Mouse (Mus musculus) MEL (cell line): Measurements from ENCODE around the gene Mfsd14b.
A peak's percentile ranks its signal among the peaks of the same experiment; 100 is the strongest.

Experiments
- CTCF ChIP-seq, 3 experiments: IDR thresholded peaks in 2 of 3; conservative IDR thresholded peaks in 1 of 3; 2 replicates each; pipeline ENCODE4 v1.5.1; 2011 to 2012; ENCODE audit warnings: low read length in 3 of 3, low read depth in 2 of 3, mild to moderate bottlenecking in 2 of 3, improper control_type of control experiment in 1 of 3, inconsistent platforms in 1 of 3, mixed read lengths in 1 of 3, moderate library complexity in 1 of 3; ENCODE audit not compliant: control insufficient read depth in 1 of 3, insufficient read depth in 1 of 3, poor library complexity in 1 of 3, severe bottlenecking in 1 of 3
- EP300 ChIP-seq, 2 experiments: IDR thresholded peaks; 2 replicates each; pipeline ENCODE4 v1.6.1; 2011; ENCODE audit warnings: improper control_type of control experiment in 2 of 2, low read length in 2 of 2, low read depth in 1 of 2, mild to moderate bottlenecking in 1 of 2
- MAX ChIP-seq: IDR thresholded peaks from 2 replicates; pipeline ENCODE4 v1.6.1; 2011; ENCODE audit warnings: low read length, improper control_type of control experiment
- MAZ ChIP-seq: IDR thresholded peaks from 2 replicates; pipeline ENCODE4 v1.6.1; 2012; ENCODE audit warnings: low read depth, mild to moderate bottlenecking, inconsistent platforms, low read length, improper control_type of control experiment
- POLR2A ChIP-seq, 2 experiments: IDR thresholded peaks; 2 replicates each; pipeline ENCODE4 v1.6.1; 2011 to 2012; ENCODE audit warnings: low read length in 2 of 2, mild to moderate bottlenecking in 2 of 2, control low read depth in 1 of 2, improper control_type of control experiment in 1 of 2, low read depth in 1 of 2, moderate library complexity in 1 of 2; ENCODE audit not compliant: control insufficient read depth in 1 of 2, insufficient read depth in 1 of 2, poor library complexity in 1 of 2
- POLR2AphosphoS5 ChIP-seq: IDR thresholded peaks from 2 replicates; pipeline ENCODE4 v1.6.1; 2012; ENCODE audit warnings: low read depth, borderline replicate concordance, mild to moderate bottlenecking, inconsistent platforms, low read length, moderate library complexity, mixed read lengths
- SMC3 ChIP-seq: IDR thresholded peaks from 2 replicates; pipeline ENCODE4 v1.6.1; 2011; ENCODE audit warnings: low read depth, low read length, improper control_type of control experiment
- TAL1 ChIP-seq: IDR thresholded peaks from 2 replicates; pipeline ENCODE4 v1.6.1; 2012; ENCODE audit warnings: mild to moderate bottlenecking, inconsistent platforms, low read length, moderate library complexity, mixed read lengths
- TBP ChIP-seq: IDR thresholded peaks from 2 replicates; pipeline ENCODE4 v1.8.0; 2011; ENCODE audit warnings: low read depth, low read length, improper control_type of control experiment
- TCF12 ChIP-seq: IDR thresholded peaks from 2 replicates; pipeline ENCODE4 v1.6.1; 2014; ENCODE audit warnings: low read depth, mild to moderate bottlenecking, inconsistent platforms, low read length, improper control_type of control experiment, moderate library complexity

DNA sequence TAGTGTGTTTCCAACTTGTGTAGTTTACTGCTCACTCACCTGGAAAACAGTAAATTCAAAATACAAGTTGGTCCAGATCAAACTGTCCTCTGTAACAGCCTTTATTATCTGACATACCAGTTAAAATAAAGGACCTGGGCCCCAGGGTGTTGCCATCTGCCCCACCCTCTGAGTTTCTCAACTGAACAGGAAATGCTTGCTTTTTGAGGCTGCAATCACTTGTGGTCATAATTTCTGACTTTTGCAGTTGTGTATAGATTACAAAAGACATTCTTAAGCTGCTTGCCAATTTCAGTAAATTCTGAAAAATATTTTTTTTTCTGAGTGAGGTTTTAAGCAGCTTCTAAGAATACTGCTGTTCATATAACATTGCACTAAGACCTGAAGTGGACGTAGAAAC lies 9.3 kb upstream of the Mfsd14b start:
- TF ChIP-seq TCF12 = peak; percentile 92
- TF ChIP-seq POLR2A (IDR thresholded peaks at IDR 0.05; ENCODE audit: control insufficient read depth in 1 of 2, insufficient read depth in 1 of 2, low read depth in 1 of 2, low read length in 2 of 2, poor library complexity in 1 of 2) = no peak
- TF ChIP-seq POLR2AphosphoS5 = no peak
- TF ChIP-seq MAX = peak; percentile 57; the same call in 1 of the 2 replicates
- no peak for TF ChIP-seq CTCF (IDR thresholded peaks at IDR 0.05 in 2 of 3, conservative IDR thresholded peaks at IDR 0.05 in 1 of 3; ENCODE audit: control insufficient read depth in 1 of 3, insufficient read depth in 1 of 3, low read depth in 2 of 3, low read length in 3 of 3, poor library complexity in 1 of 3, severe bottlenecking in 1 of 3)
- no peak for TF ChIP-seq SMC3
- TF ChIP-seq TBP = peak; percentile 63; the same call in 1 of the 2 replicates
- TF ChIP-seq TAL1 = peak; percentile 62
- TF ChIP-seq EP300 (IDR thresholded peaks at IDR 0.05; ENCODE audit: low read depth in 1 of 2, low read length in 2 of 2) = peak; percentile 99 to 100
- peak; percentile 88 for TF ChIP-seq MAZ
